Mouse (Mus musculus) olfactory bulb, adult 2 months (tissue): Measurements from ENCODE around the gene Pomgnt2. TPM values are rescaled to one million over a fixed set of nuclear protein-coding genes. Genes with fewer than 3 reads are reported as not detected.

Experiments
- H3K27ac ChIP-seq: fragments of 200-500 bp; 2 replicates; pipeline ENCODE4 v1.5.1; 2012; ENCODE audit warnings: low read depth, low read length; ENCODE audit not compliant: insufficient read depth
- H3K4me1 ChIP-seq: fragments of 200-500 bp; 2 replicates; pipeline ENCODE4 v1.6.1; 2012; ENCODE audit warnings: low read length; ENCODE audit not compliant: control insufficient read depth, insufficient read depth
- H3K4me3 ChIP-seq: fragments of 200-500 bp; 2 replicates; pipeline ENCODE4 v1.5.1; 2012; ENCODE audit warnings: mild to moderate bottlenecking, low read depth, low read length, moderate library complexity; ENCODE audit not compliant: insufficient read depth
- CTCF ChIP-seq: fragments of 200-500 bp; IDR thresholded peaks from 2 replicates; pipeline ENCODE4 v1.5.1; 2012; ENCODE audit warnings: low read depth, mild to moderate bottlenecking, low read length, moderate library complexity; ENCODE audit not compliant: insufficient read depth
- POLR2A ChIP-seq: fragments of 200-500 bp; IDR thresholded peaks from 2 replicates; pipeline ENCODE4 v1.6.1; 2012; ENCODE audit warnings: mild to moderate bottlenecking, low read depth, low read length, moderate library complexity; ENCODE audit not compliant: insufficient read depth
- WGBS: fragments of 180-500 bp; shearing (Covaris S2); methylation state at CpG from one replicate; pipeline ENCODE4 v1.1.7; 2018; 5-methylcytosine and 5-hydroxymethylcytosine counted together
- polyA plus RNA-seq: library from polyadenylated mRNA; stranded (reverse); fragments of >200 nt; gene quantifications from 2 replicates; pipeline ENCODE4 v1.2.4, GENCODE M21; 2012; ENCODE audit warnings: low replicate concordance; ENCODE audit not compliant: missing spikeins, insufficient read depth, insufficient read length

Pomgnt2 gene
- polyA plus RNA-seq, 1 experiment, result not detected

GRCm38 (mm10) chr9:121937451-121937864 lies 59.5 kb downstream of the Pomgnt2 start:
- Histone ChIP-seq H3K4me1 (no peaks in the 10 kb centered on the region), H3K27ac (no peak overlapping the region), H3K4me3 (peak overlapping the region; percentile 52)
- 64% methylated on average over 6 of the region's 6 CpGs for WGBS
- TF ChIP-seq POLR2A (no peak), CTCF (no peak)

DNA sequence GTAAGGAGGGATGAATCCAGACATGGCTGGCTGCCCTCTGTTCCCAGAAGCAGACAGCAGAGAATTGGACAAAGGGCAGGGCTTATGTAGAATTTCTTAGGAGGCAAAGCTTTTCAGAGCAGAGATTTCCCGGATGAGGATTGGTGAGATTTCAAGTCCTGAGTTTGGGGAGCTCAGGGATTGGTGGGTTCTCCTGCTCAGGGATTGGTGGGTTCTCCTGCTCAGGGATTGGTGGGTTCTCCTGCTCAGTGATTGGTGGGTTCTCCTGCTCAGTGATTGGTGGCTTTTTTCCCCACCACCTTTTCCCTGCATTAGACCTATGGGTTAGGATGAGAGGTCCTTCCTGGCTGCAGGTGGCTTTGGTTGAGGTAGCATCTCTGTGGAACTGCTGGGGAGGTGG lies 60.0 kb downstream of the Pomgnt2 start:
- TF ChIP-seq CTCF (no peak), POLR2A (no peak)
- Histone ChIP-seq H3K27ac (no peak overlapping the region), H3K4me1 (no peaks in the 10 kb centered on the region), H3K4me3 (peak overlapping the region; percentile 52)
- WGBS, result 77% methylated on average over 1 of the region's 1 CpGs

GRCm38 (mm10) chr9:121934856-121935255 lies 62.1 kb downstream of the Pomgnt2 start:
- H3K4me3 ChIP-seq, result no peak overlapping the region
- TF ChIP-seq POLR2A (no peak), CTCF (no peak)
- 72% methylated on average over 4 of the region's 4 CpGs for WGBS
- no peak overlapping the region for H3K27ac ChIP-seq
- no peaks in the 10 kb centered on the region for H3K4me1 ChIP-seq

Other genes starting within 250 kb of the Pomgnt2 start
- not detected in 2 replicates for gene Zfp651, start 237.8 kb downstream of the Pomgnt2 start, polyA plus RNA-seq
- gene Klhl40, start 219.5 kb downstream of the Pomgnt2 start, polyA plus RNA-seq, result not detected in 2 replicates
- not detected in 2 replicates for gene Hhatl, start 204.6 kb downstream of the Pomgnt2 start, polyA plus RNA-seq
- gene Ccdc13, start 157.6 kb downstream of the Pomgnt2 start, polyA plus RNA-seq, result not detected in 2 replicates
- gene Higd1a, start 138.7 kb downstream of the Pomgnt2 start, polyA plus RNA-seq, result not detected in 2 replicates
- not detected in 2 replicates for gene Ackr2, start 98.8 kb downstream of the Pomgnt2 start, polyA plus RNA-seq
- not detected in 2 replicates for gene Cyp8b1, start 80.8 kb downstream of the Pomgnt2 start, polyA plus RNA-seq
- not detected in 2 replicates for gene Fam198a, start 46.1 kb downstream of the Pomgnt2 start, polyA plus RNA-seq
- 1,073 TPM in 1 of 2 replicates, not detected in the other for gene Snrk, start 120.2 kb upstream of the Pomgnt2 start, polyA plus RNA-seq